In the genomic region with DNA sequence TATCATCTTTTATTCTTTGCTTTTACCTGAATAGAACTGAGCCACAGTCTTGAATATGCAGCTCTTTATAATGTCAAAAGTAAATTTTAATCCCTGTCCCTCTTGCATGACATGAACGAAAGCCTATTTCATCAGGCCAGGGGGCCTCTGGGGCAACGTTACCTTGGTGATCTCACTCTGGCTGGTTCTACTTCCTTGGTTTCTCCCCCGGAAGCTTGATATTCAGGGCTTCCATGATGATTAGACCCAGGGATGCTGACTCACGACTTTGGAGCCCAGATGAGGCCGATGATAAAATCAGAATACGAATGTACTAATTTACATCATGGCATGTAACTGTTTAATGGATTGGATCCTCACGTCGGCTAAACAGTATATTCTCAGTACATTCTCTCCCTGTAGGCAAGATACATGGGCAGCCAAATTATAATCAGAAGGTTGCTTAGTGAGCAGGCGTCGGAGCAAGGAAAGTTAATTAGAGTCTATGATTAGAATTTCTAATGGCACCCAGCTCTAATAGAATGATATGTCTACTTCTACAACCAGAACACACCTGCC, we compare ENCODE assay signal across 23 mouse cellular contexts. TPM values are rescaled to one million over a fixed set of nuclear protein-coding genes. Genes with fewer than 3 reads are reported as not detected.
DNase-seq lines count a peak whose midpoint lies in the region; ATAC-seq and TF ChIP-seq lines count a peak whose summit lies in the region.
"Had no signal": no experiment of that assay in that cellular context is flagged by ENCODE, and none has a peak within 500 bp of the region (broad histone marks: within the 10 kb centered on the region; RNA-seq: fewer than 3 reads in every experiment).

No protein-coding gene starts in this region.

- no peak overlapping the region for H3K4me3 ChIP-seq in midbrain, embryonic 12.5 days
- no peak overlapping the region for H3K4me3 ChIP-seq in midbrain, embryonic 10.5 days
- H3K4me3 ChIP-seq in limb, embryonic 10.5 days = no peak overlapping the region
- no peak overlapping the region for H3K4me3 ChIP-seq in kidney, adult 2 months (ENCODE audit: insufficient read depth, low read depth, low read length)
- H3K4me3 ChIP-seq: embryonic facial prominence, embryonic 15.5 days; heart, embryonic 10.5 days had no signal

- TF ChIP-seq CTCF in kidney, adult 2 months (conservative IDR thresholded peaks at IDR 0.05; ENCODE audit: insufficient read depth, insufficient read length, low read depth, low read length) = no peak

- ATAC-seq in midbrain, embryonic 12.5 days (ENCODE audit: low FRiP score, low read depth) = no peak; the same call in 1 of the 2 replicates
- peak; percentile 30; the same call in 1 of the 2 replicates for ATAC-seq in granulocyte monocyte progenitor cell, adult 5-6 weeks (replicated peaks; ENCODE audit: poor library complexity, severe bottlenecking)
- ATAC-seq: forebrain, postnatal 0 days; intestine, postnatal 0 days had no signal

- no peak overlapping the region for H3K4me2 ChIP-seq in midbrain, embryonic 12.5 days (replicated peaks)
- H3K4me2 ChIP-seq: embryonic facial prominence, embryonic 15.5 days; lung, embryonic 14.5 days had no signal

- 67% methylated on average over 10 of the region's 10 CpGs for WGBS in midbrain, embryonic 12.5 days
- WGBS in midbrain, embryonic 10.5 days = 86% methylated on average over 10 of the region's 10 CpGs
- WGBS in limb, embryonic 10.5 days = 55% methylated on average over 10 of the region's 10 CpGs
- WGBS in kidney, adult 2 months = 64% methylated on average over 10 of the region's 10 CpGs

- TF ChIP-seq POLR2A in kidney, adult 2 months (IDR thresholded peaks at IDR 0.05; ENCODE audit: low read depth, low read length) = no peak

- H3K4me1 ChIP-seq in midbrain, embryonic 12.5 days = peaks cover 13% of the 10 kb centered on the region
- H3K4me1 ChIP-seq in midbrain, embryonic 10.5 days = peaks cover 38% of the 10 kb centered on the region
- H3K4me1 ChIP-seq in limb, embryonic 10.5 days = peaks cover 72% of the 10 kb centered on the region
- no peaks in the 10 kb centered on the region for H3K4me1 ChIP-seq in kidney, adult 2 months (ENCODE audit: control insufficient read depth, insufficient read depth, low read length)
- H3K4me1 ChIP-seq: embryonic facial prominence, embryonic 15.5 days had no signal

- H3K9ac ChIP-seq in midbrain, embryonic 12.5 days (replicated peaks) = no peak overlapping the region
- H3K9ac ChIP-seq: embryonic facial prominence, embryonic 15.5 days; forebrain, postnatal 0 days; lung, embryonic 14.5 days had no signal

- no peaks in the 10 kb centered on the region for H3K9me3 ChIP-seq in midbrain, embryonic 12.5 days
- no peaks in the 10 kb centered on the region for H3K9me3 ChIP-seq in midbrain, embryonic 10.5 days (replicated peaks)
- H3K9me3 ChIP-seq in limb, embryonic 10.5 days (replicated peaks) = no peaks in the 10 kb centered on the region
- H3K9me3 ChIP-seq: embryonic facial prominence, embryonic 15.5 days; heart, embryonic 10.5 days had no signal

- no peak for DNase-seq in midbrain, embryonic 10.5 days (ENCODE audit: low spot score)
- no peak for DNase-seq in limb, embryonic 10.5 days (ENCODE audit: low spot score)
- no peak for DNase-seq in kidney, adult 2 months
- no peak for DNase-seq in cerebellum, adult 9-10 months
- DNase-seq in lung, adult 18-20 months = no peak
- DNase-seq: cerebellum, adult 11 months; forebrain, postnatal 0 days; heart, postnatal 14 days; kidney, postnatal 25 days; lung, embryonic 14.5 days; right cerebral cortex, postnatal 25 days; thymus, postnatal 4 days had no signal

- no peaks in the 10 kb centered on the region for H3K36me3 ChIP-seq in midbrain, embryonic 12.5 days
- no peaks in the 10 kb centered on the region for H3K36me3 ChIP-seq in midbrain, embryonic 10.5 days
- no peaks in the 10 kb centered on the region for H3K36me3 ChIP-seq in limb, embryonic 10.5 days
- H3K36me3 ChIP-seq in kidney, adult 2 months (ENCODE audit: control insufficient read depth, insufficient read depth, low read length) = no peaks in the 10 kb centered on the region
- H3K36me3 ChIP-seq: embryonic facial prominence, embryonic 15.5 days; heart, embryonic 10.5 days had no signal

- peak overlapping the region; percentile 49; the same call in 1 of the 2 replicates for H3K27ac ChIP-seq in midbrain, embryonic 12.5 days (replicated peaks)
- no peak overlapping the region; the same call in 1 of the 2 replicates for H3K27ac ChIP-seq in midbrain, embryonic 10.5 days (replicated peaks)
- H3K27ac ChIP-seq in limb, embryonic 10.5 days = peak overlapping the region; percentile 63
- H3K27ac ChIP-seq in kidney, adult 2 months (ENCODE audit: insufficient read depth, low read depth, low read length) = no peak overlapping the region
- H3K27ac ChIP-seq: embryonic facial prominence, embryonic 15.5 days; heart, embryonic 10.5 days; macrophage had no signal

- no peaks in the 10 kb centered on the region for H3K27me3 ChIP-seq in midbrain, embryonic 12.5 days
- H3K27me3 ChIP-seq in midbrain, embryonic 10.5 days (ENCODE audit: low read depth, poor library complexity, severe bottlenecking) = no peaks in the 10 kb centered on the region
- no peaks in the 10 kb centered on the region for H3K27me3 ChIP-seq in limb, embryonic 10.5 days (ENCODE audit: low read depth, poor library complexity, severe bottlenecking)
- H3K27me3 ChIP-seq in kidney, adult 2 months (replicated peaks; ENCODE audit: control insufficient read depth, insufficient read depth, low read length) = no peaks in the 10 kb centered on the region
- H3K27me3 ChIP-seq: embryonic facial prominence, embryonic 15.5 days had no signal

RNA-seq across cellular contexts. Expression of gene Cpa5, which starts 18.3 kb away (rescaled TPM):
- 0.14 and 0.30 TPM in 2 replicates for polyA plus RNA-seq in midbrain, embryonic 12.5 days (2016; fragmentation: Nextera tagmentation; extraction: Ambion mirVana)
- polyA plus RNA-seq in midbrain, embryonic 10.5 days (2016; fragmentation: Nextera tagmentation; extraction: Ambion mirVana) = 0.30 and 0.74 TPM in 2 replicates
- total RNA-seq in granulocyte monocyte progenitor cell, adult 5-6 weeks (2014; fragmentation: Nextera tagmentation) = not detected in 2 replicates
- not detected in 2 replicates for total RNA-seq in granulocyte monocyte progenitor cell, adult 5-6 weeks (2017)
- polyA plus RNA-seq in limb, embryonic 10.5 days (2016; fragmentation: Nextera tagmentation; extraction: Ambion mirVana) = 0.23 and 0.35 TPM in 2 replicates
- polyA plus RNA-seq in kidney, adult 2 months (2012; rRNA removed) = not detected in 2 replicates
- total RNA-seq: forebrain, postnatal 0 days; gastrocnemius, adult 8-10 months; heart, postnatal 14 days; layer of hippocampus, postnatal 14 days; left cerebral cortex, postnatal 25 days; liver, adult 2 months had no signal
- polyA plus RNA-seq: forebrain, postnatal 0 days; intestine, postnatal 0 days; liver, adult 2 months; lung, embryonic 14.5 days; macrophage had no signal

RNA-seq across cellular contexts. Expression of gene Cpa4, which starts 24.3 kb away (rescaled TPM):
- 1.6 and 1.9 TPM in 2 replicates for polyA plus RNA-seq in midbrain, embryonic 12.5 days (2016; fragmentation: Nextera tagmentation; extraction: Ambion mirVana)
- 1.3 and 2.3 TPM in 2 replicates for polyA plus RNA-seq in midbrain, embryonic 10.5 days (2016; fragmentation: Nextera tagmentation; extraction: Ambion mirVana)
- not detected in 2 replicates for total RNA-seq in granulocyte monocyte progenitor cell, adult 5-6 weeks (2014; fragmentation: Nextera tagmentation)
- total RNA-seq in granulocyte monocyte progenitor cell, adult 5-6 weeks (2017) = not detected in 2 replicates
- 1.1 and 1.4 TPM in 2 replicates for polyA plus RNA-seq in limb, embryonic 10.5 days (2016; fragmentation: Nextera tagmentation; extraction: Ambion mirVana)
- not detected in 2 replicates for polyA plus RNA-seq in kidney, adult 2 months (2012; rRNA removed)
- total RNA-seq: gastrocnemius, adult 8-10 months; heart, postnatal 14 days; layer of hippocampus, postnatal 14 days; liver, adult 2 months had no signal
- polyA plus RNA-seq: liver, adult 2 months; macrophage had no signal

RNA-seq across cellular contexts. Expression of gene Cpa1, which starts 46.5 kb away (rescaled TPM):
- 0.42 TPM in 1 of 2 replicates, not detected in the other for polyA plus RNA-seq in midbrain, embryonic 12.5 days (2016; fragmentation: Nextera tagmentation; extraction: Ambion mirVana)
- 0.19 TPM in 1 of 2 replicates, not detected in the other for polyA plus RNA-seq in midbrain, embryonic 10.5 days (2016; fragmentation: Nextera tagmentation; extraction: Ambion mirVana)
- not detected in 2 replicates for total RNA-seq in granulocyte monocyte progenitor cell, adult 5-6 weeks (2014; fragmentation: Nextera tagmentation)
- total RNA-seq in granulocyte monocyte progenitor cell, adult 5-6 weeks (2017) = not detected in 2 replicates
- 0.38 TPM in 2 replicates for polyA plus RNA-seq in limb, embryonic 10.5 days (2016; fragmentation: Nextera tagmentation; extraction: Ambion mirVana)
- polyA plus RNA-seq in kidney, adult 2 months (2012; rRNA removed) = 0.11 TPM in 1 of 2 replicates, not detected in the other
- total RNA-seq: forebrain, postnatal 0 days; gastrocnemius, adult 8-10 months; layer of hippocampus, postnatal 14 days; left cerebral cortex, postnatal 25 days had no signal
- polyA plus RNA-seq: cortical plate, adult 2 months; macrophage had no signal

RNA-seq across cellular contexts. Expression of gene Cpa2, which starts 51.1 kb away (rescaled TPM):
- 5.8 and 6.7 TPM in 2 replicates for polyA plus RNA-seq in midbrain, embryonic 12.5 days (2016; fragmentation: Nextera tagmentation; extraction: Ambion mirVana)
- 22.0 and 22.8 TPM in 2 replicates for polyA plus RNA-seq in midbrain, embryonic 10.5 days (2016; fragmentation: Nextera tagmentation; extraction: Ambion mirVana)
- total RNA-seq in granulocyte monocyte progenitor cell, adult 5-6 weeks (2014; fragmentation: Nextera tagmentation) = not detected in 2 replicates
- total RNA-seq in granulocyte monocyte progenitor cell, adult 5-6 weeks (2017) = 0.30 and 1.1 TPM in 2 replicates
- polyA plus RNA-seq in limb, embryonic 10.5 days (2016; fragmentation: Nextera tagmentation; extraction: Ambion mirVana) = 109 and 110 TPM in 2 replicates
- polyA plus RNA-seq in kidney, adult 2 months (2012; rRNA removed) = 0.14 TPM in 1 of 2 replicates, not detected in the other
- total RNA-seq: heart, postnatal 14 days had no signal
- polyA plus RNA-seq: liver, adult 2 months had no signal

Comparison
In these comparisons a context has a peak if more than half of its experiments do, and no peak if none do; other contexts are left out.
1. H3K27ac ChIP-seq: peak in midbrain, embryonic 12.5 days (single experiment) and limb, embryonic 10.5 days (single experiment); none in midbrain, embryonic 10.5 days (single experiment) and kidney, adult 2 months (single experiment).